9 mouse cellular contexts compared by ENCODE assay signal in the genomic region with DNA sequence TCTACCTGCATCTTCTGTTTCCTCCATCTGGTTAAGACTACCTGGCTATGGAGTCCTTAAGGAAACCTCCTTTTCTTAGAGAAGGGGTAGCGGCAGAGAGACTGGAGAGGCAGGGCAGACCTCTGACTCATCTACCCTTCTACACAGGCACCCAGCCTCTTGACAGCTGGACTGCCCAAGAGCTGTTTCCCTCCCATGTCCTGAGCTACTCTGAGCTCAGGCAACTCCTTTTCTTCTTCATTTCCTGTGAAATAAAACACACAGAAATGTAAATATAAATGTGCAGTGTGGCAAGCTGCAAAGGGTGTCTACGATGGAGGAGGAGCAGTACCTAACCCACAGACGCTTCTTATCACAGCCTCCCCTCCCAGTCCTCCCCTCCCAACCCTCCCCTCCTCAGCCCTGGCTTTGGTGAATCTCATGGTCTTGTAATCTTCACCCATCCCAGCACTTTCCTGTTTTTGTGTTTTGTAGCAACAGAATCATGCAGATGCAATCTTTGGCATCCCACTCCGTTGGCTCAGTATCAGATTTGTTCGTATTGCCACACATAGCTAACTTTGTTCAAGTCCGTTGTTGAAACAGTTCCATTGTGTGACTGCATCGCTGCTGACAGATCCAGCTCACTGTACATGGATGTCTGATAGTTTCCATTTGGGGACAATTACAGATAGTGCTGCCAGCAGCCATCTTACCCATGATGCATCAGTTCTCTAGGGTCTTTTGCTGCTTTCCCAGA. TPM values are rescaled to one million over a fixed set of nuclear protein-coding genes. Genes with fewer than 3 reads are reported as not detected.
DNase-seq lines count a peak whose midpoint lies in the region; ATAC-seq and TF ChIP-seq lines count a peak whose summit lies in the region.
"Had no signal": no experiment of that assay in that cellular context is flagged by ENCODE, and none has a peak within 500 bp of the region (broad histone marks: within the 10 kb centered on the region; RNA-seq: fewer than 3 reads in every experiment).

No protein-coding gene starts in this region.

- H3K4me1 ChIP-seq in kidney, embryonic 14.5 days (ENCODE audit: control insufficient read depth, insufficient read depth, low read length) = no peaks in the 10 kb centered on the region

- peaks cover 27% of the 10 kb centered on the region; the same call in 1 of the 2 replicates for H3K36me3 ChIP-seq in kidney, embryonic 14.5 days (ENCODE audit: control insufficient read depth, insufficient read depth, low read length)

- no peak overlapping the region for H3K9ac ChIP-seq in kidney, embryonic 14.5 days (ENCODE audit: low read depth, low read length)

- WGBS in kidney, embryonic 14.5 days = 66% methylated on average over 7 of the region's 7 CpGs

- H3K4me3 ChIP-seq in kidney, embryonic 14.5 days (ENCODE audit: low read length) = no peak overlapping the region
- H3K4me3 ChIP-seq in layer of hippocampus, adult 2 months = no peak overlapping the region

- no peak for TF ChIP-seq CTCF in layer of hippocampus, adult 2 months (conservative IDR thresholded peaks at IDR 0.05)

- no peaks in the 10 kb centered on the region for H3K9me3 ChIP-seq in kidney, embryonic 14.5 days (ENCODE audit: control insufficient read depth, low read length)

- H3K4me2 ChIP-seq in kidney, embryonic 14.5 days (replicated peaks; ENCODE audit: low read depth, low read length) = no peak overlapping the region

- H3K27ac ChIP-seq in kidney, embryonic 14.5 days (ENCODE audit: low read depth, low read length) = 0 out of 2 replicates have a peak overlapping the region, but pooled peaks have one; percentile 33
- peak overlapping the region; percentile 87 for H3K27ac ChIP-seq in layer of hippocampus, adult 2 months

- H3K27me3 ChIP-seq in kidney, embryonic 14.5 days (ENCODE audit: control insufficient read depth, insufficient read depth, low read length) = no peaks in the 10 kb centered on the region
- H3K27me3 ChIP-seq: Patski had no signal

- ATAC-seq in kidney, embryonic 14.5 days (ENCODE audit: low FRiP score, low TSS enrichment) = 0 out of 2 replicates have a peak, but pooled peaks have one; percentile 34
- no peak for ATAC-seq in inflammation-experienced regulatory T-cells, adult 6 months
- ATAC-seq: Patski had no signal

- DNase-seq in kidney, adult 8-10 months = no peak
- DNase-seq in brain, adult 2 months (ENCODE audit: low read depth, low spot score) = peak; percentile 91
- peak; percentile 63 for DNase-seq in gonadal fat pad, adult 2 months (ENCODE audit: low read depth)
- peak; percentile 49 to 76 for DNase-seq in layer of hippocampus, adult 2 months (ENCODE audit: low spot score in 2 of 2)
- DNase-seq in lung, postnatal 36 days = peak; percentile 93
- no peak for DNase-seq in thymus, postnatal 10 days (ENCODE audit: low spot score in 2 of 2)

RNA-seq across cellular contexts. Expression of a gene that starts 7.8 kb away (rescaled TPM):
- 124 and 183 TPM in 2 replicates for polyA plus RNA-seq in kidney, embryonic 14.5 days (2014; fragmentation: Nextera tagmentation; extraction: Ambion mirVana)
- polyA plus RNA-seq in gonadal fat pad, adult 2 months (2012; rRNA removed) = 131 and 143 TPM in 2 replicates
- total RNA-seq in layer of hippocampus, adult 2 months (2021) = 100 to 1,000 TPM; 444 to 448 TPM
- 100 to 1,000 TPM in 1 of 3 experiments, 10 to 100 TPM in 2; 91.1 to 101 (median 93.7) TPM for polyA plus RNA-seq in inflammation-experienced regulatory T-cells, adult 6 months (2017; shearing (Covaris generic))

RNA-seq across cellular contexts. Expression of a gene that starts 40.1 kb away (rescaled TPM):
- 9.0 and 11.1 TPM in 2 replicates for polyA plus RNA-seq in kidney, embryonic 14.5 days (2014; fragmentation: Nextera tagmentation; extraction: Ambion mirVana)
- 16.2 and 16.6 TPM in 2 replicates for polyA plus RNA-seq in gonadal fat pad, adult 2 months (2012; rRNA removed)
- 1 to 10 TPM; 3.3 to 6.6 TPM for total RNA-seq in layer of hippocampus, adult 2 months (2021)
- polyA plus RNA-seq in inflammation-experienced regulatory T-cells, adult 6 months (2017; shearing (Covaris generic)) = 10 to 100 TPM in 2 of 3 experiments, 1 to 10 TPM in 1; 4.0 to 15.0 (median 10.2) TPM

RNA-seq across cellular contexts. Expression of a gene that starts 51.9 kb away (rescaled TPM):
- 10.8 and 16.1 TPM in 2 replicates for polyA plus RNA-seq in kidney, embryonic 14.5 days (2014; fragmentation: Nextera tagmentation; extraction: Ambion mirVana)
- 20.1 and 20.9 TPM in 2 replicates for polyA plus RNA-seq in gonadal fat pad, adult 2 months (2012; rRNA removed)
- 10 to 100 TPM; 29.9 to 30.9 TPM for total RNA-seq in layer of hippocampus, adult 2 months (2021)
- 10 to 100 TPM; 19.0 to 32.4 (median 27.2) TPM for polyA plus RNA-seq in inflammation-experienced regulatory T-cells, adult 6 months (2017; shearing (Covaris generic))

Comparison
In these comparisons a context has a peak if more than half of its experiments do, and no peak if none do; other contexts are left out.
1. DNase-seq: peak in brain, adult 2 months (single experiment), gonadal fat pad, adult 2 months (single experiment), layer of hippocampus, adult 2 months (2 of 2) and lung, postnatal 36 days (single experiment); none in kidney, adult 8-10 months (0 of 2) and thymus, postnatal 10 days (0 of 2).